Mouse (Mus musculus): Measurements from ENCODE around the gene Rtn3.
A peak's percentile ranks its signal among the peaks of the same experiment; 100 is the strongest.

The Rtn3 gene

GRCm38 (mm10) chr19:7484076-7484475 lies 995 bp upstream of the Rtn3 start:
- no peak for DNase-seq (ENCODE audit: low read depth)

- DNase-seq (ENCODE audit: low read depth), result peak; percentile 71
These were observed 416 bp upstream of the Rtn3 start for GRCm38 (mm10) chr19:7483512-7483882.

GRCm38 (mm10) chr19:7482266-7482598 lies 849 bp downstream of the Rtn3 start:
- no peak for DNase-seq (ENCODE audit: low read depth)

- DNase-seq (ENCODE audit: low read depth), result no peak
These were observed 1.4 kb downstream of the Rtn3 start for GRCm38 (mm10) chr19:7481541-7482265.

GRCm38 (mm10) chr19:7479751-7480248 lies 3.3 kb downstream of the Rtn3 start:
- DNase-seq (ENCODE audit: low read depth), result no peak

- no peak for DNase-seq (ENCODE audit: low read depth)
These were observed 12.4 kb downstream of the Rtn3 start for GRCm38 (mm10) chr19:7470643-7471042.

- DNase-seq (ENCODE audit: low read depth), result no peak
These were observed 15.2 kb downstream of the Rtn3 start for GRCm38 (mm10) chr19:7467915-7468314.

GRCm38 (mm10) chr19:7459370-7459769 lies 23.7 kb downstream of the Rtn3 start:
- DNase-seq (ENCODE audit: low read depth), result no peak

GRCm38 (mm10) chr19:7458901-7459300 lies 24.2 kb downstream of the Rtn3 start:
- no peak for DNase-seq (ENCODE audit: low read depth)

GRCm38 (mm10) chr19:7456803-7457202 lies 26.3 kb downstream of the Rtn3 start:
- DNase-seq (ENCODE audit: low read depth), result no peak

- no peak for DNase-seq (ENCODE audit: low read depth)
These were observed 37.5 kb downstream of the Rtn3 start for GRCm38 (mm10) chr19:7445596-7445995.

- DNase-seq (ENCODE audit: low read depth), result no peak
These were observed 38.0 kb downstream of the Rtn3 start for GRCm38 (mm10) chr19:7445105-7445504.

- peak; percentile 53 for DNase-seq (ENCODE audit: low read depth)
These were observed 41.6 kb downstream of the Rtn3 start for GRCm38 (mm10) chr19:7441493-7441892.

- DNase-seq (ENCODE audit: low read depth), result no peak
These were observed 44.8 kb downstream of the Rtn3 start for GRCm38 (mm10) chr19:7438295-7438694.

GRCm38 (mm10) chr19:7436061-7436970 lies 46.8 kb downstream of the Rtn3 start:
- DNase-seq (ENCODE audit: low read depth), result peak; percentile 70

- DNase-seq (ENCODE audit: low read depth), result no peak
These were observed 48.2 kb downstream of the Rtn3 start for GRCm38 (mm10) chr19:7434887-7435286.

GRCm38 (mm10) chr19:7425398-7425775 lies 57.7 kb downstream of the Rtn3 start:
- DNase-seq (ENCODE audit: low read depth), result no peak

GRCm38 (mm10) chr19:7424590-7425397 lies 58.3 kb downstream of the Rtn3 start:
- DNase-seq (ENCODE audit: low read depth), result no peak

- no peak for DNase-seq (ENCODE audit: low read depth)
These were observed 59.0 kb downstream of the Rtn3 start for GRCm38 (mm10) chr19:7424131-7424530.

GRCm38 (mm10) chr19:7423656-7424030 lies 59.4 kb downstream of the Rtn3 start:
- no peak for DNase-seq (ENCODE audit: low read depth)

- DNase-seq (ENCODE audit: low read depth), result no peak
These were observed 59.9 kb downstream of the Rtn3 start for GRCm38 (mm10) chr19:7423028-7423655.

- no peak for DNase-seq (ENCODE audit: low read depth)
These were observed 60.4 kb downstream of the Rtn3 start for GRCm38 (mm10) chr19:7422656-7423027.

Data from c-Kit-positive CD71-positive TER-119-negative erythroid progenitor cells, embryonic 14.5 days (primary cell).